Mouse (Mus musculus): Measurements from ENCODE around the gene Srgap2. TPM values are rescaled to one million over a fixed set of nuclear protein-coding genes. Genes with fewer than 3 reads are reported as not detected.

The Srgap2 gene
- polyA plus RNA-seq, 1 experiment from 2014 or later = 25.3 TPM

GRCm38 (mm10) chr1:131281731-131282130 is 245.4 kb downstream of the Srgap2 start:
- 54% methylated on average over 4 of the region's 4 CpGs for WGBS

GRCm38 (mm10) chr1:131280280-131280679 is 246.9 kb downstream of the Srgap2 start:
- Histone ChIP-seq H3K4me3 (no peak overlapping the region), H3K4me2 (no peak overlapping the region), H3K27ac (no peak overlapping the region), H3K36me3 (replicated peaks) (no peaks in the 10 kb centered on the region), H3K27me3 (replicated peaks) (no peaks in the 10 kb centered on the region), H3K4me1 (0 out of 2 replicates have a peak, but pooled peaks cover 6% of the 10 kb centered on the region), H3K9ac (no peak overlapping the region), H3K9me3 (no peaks in the 10 kb centered on the region)
- WGBS = 67% methylated on average over 3 of the region's 3 CpGs
- ATAC-seq (replicated peaks) = no peak

More at GRCm38 (mm10) chr1:131281731-131282130, 245.4 kb downstream of the Srgap2 start:
- Histone ChIP-seq H3K4me3 (no peak overlapping the region), H3K27me3 (replicated peaks) (no peaks in the 10 kb centered on the region), H3K9ac (no peak overlapping the region), H3K9me3 (no peaks in the 10 kb centered on the region), H3K27ac (no peak overlapping the region), H3K4me2 (no peak overlapping the region), H3K4me1 (0 out of 2 replicates have a peak, but pooled peaks cover 6% of the 10 kb centered on the region), H3K36me3 (replicated peaks) (0 out of 2 replicates have a peak, but pooled peaks cover 2% of the 10 kb centered on the region)
- ATAC-seq (replicated peaks) = 0 out of 2 replicates have a peak, but pooled peaks have one; percentile 8

- no peaks in the 10 kb centered on the region for H3K36me3 ChIP-seq (replicated peaks)
- H3K4me3 ChIP-seq = no peak within 1 kb of the TSS
- H3K27me3 ChIP-seq (replicated peaks) = no peaks in the 10 kb centered on the region
- 47% methylated on average over 4 of the region's 4 CpGs for WGBS
- H3K9ac ChIP-seq = no peak within 1 kb of the TSS
- H3K9me3 ChIP-seq = no peaks in the 10 kb centered on the region
- no peak within 1 kb of the TSS for H3K27ac ChIP-seq
- ATAC-seq (replicated peaks) = no peak
- H3K4me2 ChIP-seq = no peak within 1 kb of the TSS
- 0 out of 2 replicates have a peak, but pooled peaks cover 5% of the 10 kb centered on the region for H3K4me1 ChIP-seq
Measured at GRCm38 (mm10) chr1:131279456-131279776, 247.7 kb downstream of the Srgap2 start, which contains the start of gene Ikbke. Gene Ikbke, minus strand, starts transcription at chr1:131279606.

GRCm38 (mm10) chr1:131278606-131279455 is 248.3 kb downstream of the Srgap2 start:
- no peak overlapping the region for H3K27ac ChIP-seq

GRCm38 (mm10) chr1:131276831-131277230 is 250.3 kb downstream of the Srgap2 start:
- no peaks in the 10 kb centered on the region for H3K4me1 ChIP-seq
- H3K9me3 ChIP-seq = no peaks in the 10 kb centered on the region
- H3K36me3 ChIP-seq (replicated peaks) = no peaks in the 10 kb centered on the region
- no peak overlapping the region for H3K4me3 ChIP-seq
- no peak overlapping the region for H3K9ac ChIP-seq
- H3K27me3 ChIP-seq (replicated peaks) = no peaks in the 10 kb centered on the region
- no peak overlapping the region for H3K27ac ChIP-seq
- no peak for ATAC-seq (replicated peaks)
- no peak overlapping the region for H3K4me2 ChIP-seq

More at GRCm38 (mm10) chr1:131278606-131279455, 248.3 kb downstream of the Srgap2 start:
- H3K9ac ChIP-seq = no peak overlapping the region
- H3K36me3 ChIP-seq (replicated peaks) = no peaks in the 10 kb centered on the region
- H3K4me1 ChIP-seq = no peaks in the 10 kb centered on the region
- WGBS = 57% methylated on average over 8 of the region's 8 CpGs
- H3K27me3 ChIP-seq (replicated peaks) = no peaks in the 10 kb centered on the region
- no peak overlapping the region for H3K4me3 ChIP-seq
- ATAC-seq (replicated peaks) = no peak
- no peaks in the 10 kb centered on the region for H3K9me3 ChIP-seq
- no peak overlapping the region for H3K4me2 ChIP-seq

GRCm38 (mm10) chr1:131275577-131275976 is 251.6 kb downstream of the Srgap2 start:
- H3K9ac ChIP-seq = no peak overlapping the region
- no peaks in the 10 kb centered on the region for H3K4me1 ChIP-seq
- no peaks in the 10 kb centered on the region for H3K36me3 ChIP-seq (replicated peaks)
- H3K9me3 ChIP-seq = no peaks in the 10 kb centered on the region
- 82% methylated on average over 14 of the region's 14 CpGs for WGBS
- ATAC-seq (replicated peaks) = no peak
- H3K4me2 ChIP-seq = no peak overlapping the region
- no peaks in the 10 kb centered on the region for H3K27me3 ChIP-seq (replicated peaks)
- H3K27ac ChIP-seq = no peak overlapping the region
- H3K4me3 ChIP-seq = no peak overlapping the region

- Histone ChIP-seq H3K36me3 (replicated peaks) (no peaks in the 10 kb centered on the region), H3K9ac (no peak overlapping the region), H3K4me2 (no peak overlapping the region), H3K9me3 (no peaks in the 10 kb centered on the region), H3K27me3 (replicated peaks) (0 out of 2 replicates have a peak, but pooled peaks cover 1% of the 10 kb centered on the region), H3K4me3 (no peak overlapping the region), H3K4me1 (peaks cover 3% of the 10 kb centered on the region), H3K27ac (no peak overlapping the region)
- 54% methylated on average over 22 of the region's 22 CpGs for WGBS
- ATAC-seq (replicated peaks) = no peak
Measured at GRCm38 (mm10) chr1:131274725-131275539, 252.2 kb downstream of the Srgap2 start.

GRCm38 (mm10) chr1:131269797-131270578 is 257.2 kb downstream of the Srgap2 start:
- H3K9me3 ChIP-seq = no peaks in the 10 kb centered on the region
- H3K27ac ChIP-seq = no peak overlapping the region
- 24% methylated on average over 22 of the region's 22 CpGs for WGBS
- peak; percentile 61 for ATAC-seq (replicated peaks)
- 0 out of 2 replicates have a peak, but pooled peaks cover 2% of the 10 kb centered on the region for H3K27me3 ChIP-seq (replicated peaks)
- peak overlapping the region; percentile 28 for H3K4me2 ChIP-seq
- H3K4me3 ChIP-seq = no peak overlapping the region
- no peaks in the 10 kb centered on the region for H3K36me3 ChIP-seq (replicated peaks)
- H3K9ac ChIP-seq = no peak overlapping the region
- peaks cover 4% of the 10 kb centered on the region for H3K4me1 ChIP-seq

- WGBS = 86% methylated on average over 10 of the region's 10 CpGs
- no peak for ATAC-seq (replicated peaks)
- no peaks in the 10 kb centered on the region for H3K36me3 ChIP-seq (replicated peaks)
- no peak overlapping the region for H3K4me3 ChIP-seq
- no peaks in the 10 kb centered on the region for H3K9me3 ChIP-seq
- H3K4me2 ChIP-seq = no peak overlapping the region
- H3K27me3 ChIP-seq (replicated peaks) = 0 out of 2 replicates have a peak, but pooled peaks cover 2% of the 10 kb centered on the region
- H3K4me1 ChIP-seq = peaks cover 4% of the 10 kb centered on the region
- H3K9ac ChIP-seq = no peak overlapping the region
- no peak overlapping the region for H3K27ac ChIP-seq
Measured at GRCm38 (mm10) chr1:131268776-131269175, 258.4 kb downstream of the Srgap2 start.

DNA sequence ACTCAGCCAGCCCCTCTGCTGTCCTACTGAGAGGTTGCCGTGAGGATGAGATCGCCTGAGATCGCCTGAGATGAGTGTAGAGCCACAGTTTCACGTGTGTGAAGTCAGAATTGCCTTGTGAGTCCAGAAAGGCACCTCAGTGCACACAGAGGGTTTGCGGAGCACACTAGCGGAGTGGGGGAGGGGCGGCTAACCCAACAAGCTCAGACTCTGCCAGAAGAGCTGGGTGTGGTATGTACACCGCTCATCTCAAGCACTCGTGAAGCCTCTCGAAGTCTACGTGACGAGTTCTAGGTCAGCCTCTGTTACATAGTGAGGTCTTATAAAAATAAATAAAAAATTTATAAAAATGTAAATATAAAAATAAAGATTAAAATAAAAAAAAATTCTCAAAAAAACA is 263.2 kb downstream of the Srgap2 start:
- no peak overlapping the region for H3K9ac ChIP-seq
- no peaks in the 10 kb centered on the region for H3K9me3 ChIP-seq
- H3K4me2 ChIP-seq = no peak overlapping the region
- no peaks in the 10 kb centered on the region for H3K27me3 ChIP-seq (replicated peaks)
- no peak overlapping the region for H3K4me3 ChIP-seq
- no peak for ATAC-seq (replicated peaks)
- no peaks in the 10 kb centered on the region for H3K4me1 ChIP-seq
- 74% methylated on average over 12 of the region's 12 CpGs for WGBS
- no peak overlapping the region for H3K27ac ChIP-seq
- H3K36me3 ChIP-seq (replicated peaks) = no peaks in the 10 kb centered on the region

- H3K27ac ChIP-seq = no peak overlapping the region
- no peaks in the 10 kb centered on the region for H3K36me3 ChIP-seq (replicated peaks)
- H3K27me3 ChIP-seq (replicated peaks) = no peaks in the 10 kb centered on the region
- no peak overlapping the region for H3K9ac ChIP-seq
- no peaks in the 10 kb centered on the region for H3K4me1 ChIP-seq
- ATAC-seq (replicated peaks) = peak; percentile 57
- H3K4me2 ChIP-seq = no peak overlapping the region
- H3K4me3 ChIP-seq = no peak overlapping the region
- H3K9me3 ChIP-seq = no peaks in the 10 kb centered on the region
- 26% methylated on average over 10 of the region's 10 CpGs for WGBS
Measured at GRCm38 (mm10) chr1:131260309-131260656, 266.9 kb downstream of the Srgap2 start.
